Mouse (Mus musculus) kidney, adult 2 months (tissue): Measurements from ENCODE around the gene Crybg1.

Experiments used
- CTCF ChIP-seq: fragments of 200-500 bp; conservative IDR thresholded peaks from 2 replicates; pipeline ENCODE4 v1.5.1; 2011; ENCODE audit warnings: low read depth, mild to moderate bottlenecking, control low read depth, low read length, moderate library complexity, mixed read lengths; ENCODE audit not compliant: insufficient read depth, insufficient read length
- POLR2A ChIP-seq: fragments of 200-500 bp; IDR thresholded peaks from one replicate; pipeline ENCODE4 v1.6.1; 2011; ENCODE audit warnings: low read depth, low read length, control low read depth

GRCm38 (mm10) chr10:44013885-44014284 lies 134.8 kb downstream of the Crybg1 start:
- TF ChIP-seq CTCF (no peak), POLR2A (no peak)
